Mouse (Mus musculus) lung, embryonic 16.5 days (tissue): ENCODE measurements around the gene Vamp5. TPM values are rescaled to one million over a fixed set of nuclear protein-coding genes. Genes with fewer than 3 reads are reported as not detected.

Experiments used
- ATAC-seq: fragments of 200-750 bp; cut with Nextera tagmentation; 2 replicates; pipeline ENCODE4 v1.8.0; 2017; ENCODE audit warnings: low read depth, mild to moderate bottlenecking, moderate library complexity
- H3K27ac ChIP-seq: fragments of 300-500 bp; sonication (generic); 2 replicates; pipeline ENCODE4 v1.5.1; 2014; ENCODE audit warnings: mild to moderate bottlenecking, control low read depth, low read length
- H3K27me3 ChIP-seq: fragments of 300-500 bp; sonication (generic); 2 replicates; pipeline ENCODE4 v1.6.1; 2014; ENCODE audit warnings: low read depth, low read length, mixed read lengths; ENCODE audit not compliant: control insufficient read depth, insufficient read depth
- H3K36me3 ChIP-seq: fragments of 300-500 bp; sonication (generic); 2 replicates; pipeline ENCODE4 v1.6.1; 2014; ENCODE audit warnings: low read length; ENCODE audit not compliant: control insufficient read depth, insufficient read depth
- H3K4me1 ChIP-seq: fragments of 300-500 bp; sonication (generic); replicated peaks from 2 replicates; pipeline ENCODE4 v1.6.1; 2014; ENCODE audit warnings: low read length, mixed read lengths; ENCODE audit not compliant: control insufficient read depth, insufficient read depth
- H3K4me2 ChIP-seq: fragments of 300-500 bp; sonication (generic); 2 replicates; pipeline ENCODE4 v1.6.1; 2014; ENCODE audit warnings: low read depth, low read length, control low read depth
- H3K4me3 ChIP-seq: fragments of 300-500 bp; sonication (generic); 2 replicates; pipeline ENCODE4 v1.5.1; 2014; ENCODE audit warnings: mild to moderate bottlenecking, low read length, control low read depth
- H3K9ac ChIP-seq: fragments of 300-500 bp; sonication (generic); 2 replicates; pipeline ENCODE4 v1.6.1; 2014; ENCODE audit warnings: low read length, control low read depth
- H3K9me3 ChIP-seq: fragments of 300-500 bp; sonication (generic); 2 replicates; pipeline ENCODE4 v1.6.1; 2016; ENCODE audit warnings: low read length; ENCODE audit not compliant: control insufficient read depth
- whole genome bisulfite sequencing: fragments of 180-500 bp; shearing (Covaris S2); extraction: QIAGEN DNeasy Blood & Tissue Kit; methylation state at CpG from one replicate; pipeline ENCODE4 v1.1.7; 2014; 5-methylcytosine and 5-hydroxymethylcytosine counted together
- polyA plus RNA-seq: library from polyadenylated mRNA; unstranded; fragments of >200 nt; fragmentation: Nextera tagmentation; extraction: Ambion mirVana; gene quantifications from 2 replicates; pipeline ENCODE4 v1.2.1, GENCODE M21; 2015

Vamp5 gene
- polyA plus RNA-seq, 1 experiment from 2014 or later: 43.0 TPM

DNA sequence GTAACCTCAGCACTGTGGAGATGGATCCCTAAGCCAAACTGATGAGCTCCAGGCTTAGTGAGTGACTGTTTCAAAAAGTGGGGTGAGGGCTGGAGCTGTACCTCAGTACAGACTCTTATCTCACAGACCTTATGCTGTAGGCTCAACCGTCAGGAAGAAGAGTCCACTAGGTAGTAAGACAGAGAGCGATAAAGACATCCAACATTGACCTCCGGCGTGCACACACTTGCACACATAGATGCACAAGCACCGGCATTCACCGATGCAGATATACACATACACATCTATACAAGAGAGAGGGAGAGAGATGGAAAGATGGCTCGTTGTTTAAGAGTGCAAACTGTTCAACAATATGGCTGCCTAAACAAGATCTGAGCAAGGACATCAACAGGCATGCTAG, 3.7 kb upstream of the Vamp5 start:
- H3K9ac ChIP-seq: no peak overlapping the region
- no peaks in the 10 kb centered on the region for H3K9me3 ChIP-seq
- no peaks in the 10 kb centered on the region for H3K27me3 ChIP-seq
- H3K27ac ChIP-seq: no peak overlapping the region
- H3K4me3 ChIP-seq: no peak overlapping the region
- no peak for ATAC-seq
- H3K4me2 ChIP-seq: no peak overlapping the region
- peaks cover 10% of the 10 kb centered on the region for H3K36me3 ChIP-seq
- WGBS: 91% methylated on average over 7 of the region's 7 CpGs
- H3K4me1 ChIP-seq: peaks cover 13% of the 10 kb centered on the region

DNA sequence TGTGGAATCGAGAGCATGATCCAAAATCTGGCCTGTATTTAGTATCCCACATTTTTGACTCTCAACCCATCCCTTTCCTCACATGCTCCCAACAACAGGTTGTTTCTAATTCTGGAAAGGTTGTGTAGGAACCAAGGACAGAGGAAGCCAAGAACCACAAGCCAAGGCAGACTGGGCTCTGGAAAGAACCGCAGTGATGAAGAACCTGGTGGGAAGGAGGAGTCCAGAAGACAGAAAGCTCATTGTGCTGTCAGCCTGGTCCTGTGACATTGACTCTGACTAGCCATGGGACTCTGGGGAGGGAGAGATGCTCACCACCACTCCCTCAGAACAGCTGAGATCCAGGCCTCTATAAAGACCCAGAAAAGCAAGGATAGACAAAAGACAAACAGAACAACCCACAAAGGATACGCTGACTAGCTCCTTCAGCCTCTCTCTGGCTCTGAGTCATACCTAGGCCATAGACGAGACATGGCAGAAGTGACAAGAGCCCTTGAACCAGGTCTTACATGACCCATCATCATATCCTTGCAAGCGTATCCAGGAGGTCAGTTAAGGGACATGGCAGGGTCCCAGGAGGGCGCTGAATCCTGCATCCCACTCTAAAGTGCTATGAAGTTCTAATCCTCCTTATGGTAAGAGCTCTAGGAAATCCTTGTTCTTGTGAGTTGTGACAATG, 3.0 kb upstream of the Vamp5 start:
- H3K36me3 ChIP-seq: peaks cover 10% of the 10 kb centered on the region
- peaks cover 6% of the 10 kb centered on the region for H3K4me1 ChIP-seq
- no peaks in the 10 kb centered on the region for H3K27me3 ChIP-seq
- no peak overlapping the region for H3K9ac ChIP-seq
- no peaks in the 10 kb centered on the region for H3K9me3 ChIP-seq
- no peak overlapping the region for H3K4me3 ChIP-seq
- whole genome bisulfite sequencing: 83% methylated on average over 6 of the region's 6 CpGs
- H3K4me2 ChIP-seq: no peak overlapping the region
- no peak for ATAC-seq
- no peak overlapping the region for H3K27ac ChIP-seq

DNA sequence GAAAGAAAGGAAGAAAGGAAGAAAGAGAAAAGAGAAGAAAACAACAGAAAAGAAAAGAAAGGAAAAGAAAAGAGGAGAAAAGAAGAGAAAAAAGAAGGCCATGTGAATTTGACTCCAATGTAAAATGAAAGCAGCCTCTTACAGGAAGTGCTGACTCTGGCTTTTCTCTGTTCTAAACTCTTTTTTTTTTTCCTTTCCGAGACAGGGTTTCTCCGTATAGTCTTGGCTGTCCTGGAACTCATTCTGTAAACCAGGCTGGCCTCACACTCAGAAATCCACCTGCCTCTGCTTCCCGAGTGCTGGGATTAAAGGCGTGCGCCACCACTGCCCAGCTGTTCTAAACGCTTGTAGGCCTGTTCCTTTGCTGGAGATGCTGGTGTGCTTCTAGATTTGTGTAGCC, 2.2 kb upstream of the Vamp5 start:
- Histone ChIP-seq H3K9ac (no peak overlapping the region), H3K4me3 (no peak overlapping the region), H3K4me1 (peaks cover 2% of the 10 kb centered on the region; the same call in 1 of the 2 replicates), H3K9me3 (no peaks in the 10 kb centered on the region), H3K27me3 (no peaks in the 10 kb centered on the region), H3K36me3 (peaks cover 8% of the 10 kb centered on the region), H3K27ac (no peak overlapping the region), H3K4me2 (no peak overlapping the region)
- WGBS: 71% methylated on average over 6 of the region's 6 CpGs
- no peak for ATAC-seq

DNA sequence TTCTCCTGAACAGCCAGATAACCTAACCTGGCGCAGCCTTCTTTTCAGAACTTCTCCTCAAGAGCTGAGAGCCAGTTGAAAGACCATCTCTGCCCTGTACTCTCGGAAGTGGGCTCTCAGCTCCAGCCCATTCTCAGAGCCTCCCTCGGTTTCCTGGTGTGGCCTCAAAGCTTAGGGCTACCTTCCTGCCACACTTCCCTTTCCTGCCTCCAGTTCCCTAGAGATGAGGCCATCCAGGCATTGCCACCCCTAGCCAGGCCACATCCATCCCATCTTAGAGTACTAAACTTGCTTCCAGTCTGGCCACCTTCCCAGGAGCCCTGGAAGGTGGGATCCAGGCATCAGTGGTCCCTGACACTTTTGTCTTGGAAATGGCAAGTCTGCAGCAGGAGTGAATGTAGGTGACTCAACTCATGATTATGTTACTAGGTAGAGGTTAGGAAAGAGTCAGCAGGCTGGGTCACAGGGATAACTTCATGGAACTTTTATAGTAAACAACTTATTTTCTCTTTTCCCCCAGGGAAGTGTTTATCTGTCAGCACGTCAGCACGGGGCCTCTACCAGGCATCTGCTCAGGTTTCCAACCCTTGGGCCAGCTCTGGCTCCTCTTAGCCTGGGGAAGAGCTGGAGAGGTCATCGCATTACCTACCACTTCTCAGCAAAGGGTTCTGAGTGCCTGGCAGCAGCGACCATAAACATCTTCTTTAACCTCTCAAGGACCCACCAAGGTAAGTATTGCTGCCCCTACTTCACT, 714 bp downstream of the Vamp5 start:
- 36% methylated on average over 7 of the region's 7 CpGs for WGBS
- Histone ChIP-seq H3K9me3 (no peaks in the 10 kb centered on the region), H3K4me2 (peak overlapping the region; percentile 70), H3K36me3 (no peaks in the 10 kb centered on the region), H3K9ac (peak overlapping the region; percentile 83), H3K27ac (peak overlapping the region; percentile 87), H3K4me1 (peaks cover 6% of the 10 kb centered on the region), H3K27me3 (no peaks in the 10 kb centered on the region), H3K4me3 (peak overlapping the region; percentile 70)
- peak; percentile 8 for ATAC-seq

DNA sequence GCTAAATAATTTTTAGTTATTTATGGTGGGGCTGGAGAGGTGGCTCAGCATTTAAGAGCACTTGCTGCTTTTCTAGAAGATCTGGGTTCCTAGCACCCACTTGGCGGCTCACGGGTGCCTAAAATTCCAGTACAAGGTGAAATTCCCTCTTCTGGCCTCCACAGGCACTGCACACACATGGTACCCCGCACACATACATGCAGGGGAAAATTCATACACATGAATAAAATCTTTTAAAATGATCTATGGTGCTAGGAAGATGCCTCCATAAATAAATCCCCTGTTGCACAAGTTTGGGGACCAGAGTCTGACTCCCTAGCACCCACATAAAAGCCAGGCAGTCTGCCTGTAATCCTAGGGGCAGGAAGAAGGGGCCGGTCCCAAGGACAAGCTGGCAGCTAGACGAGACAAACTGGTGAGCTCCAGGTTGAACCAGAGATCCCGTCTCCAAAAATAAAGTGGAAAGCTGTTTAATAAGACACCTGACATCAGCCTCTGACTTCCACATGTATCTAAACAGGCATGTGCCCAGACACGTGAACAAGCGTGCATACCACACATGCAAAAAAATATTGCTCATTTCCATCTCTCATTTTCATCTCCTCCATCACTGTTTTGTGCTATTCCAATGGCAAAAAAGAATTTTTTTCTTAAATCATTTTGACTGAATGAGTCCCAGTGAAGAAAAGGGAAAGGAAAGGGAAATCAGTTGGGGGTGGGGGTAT, 1.6 kb downstream of the Vamp5 start:
- Histone ChIP-seq H3K4me2 (peak overlapping the region; percentile 70), H3K4me3 (peak overlapping the region; percentile 70)

DNA sequence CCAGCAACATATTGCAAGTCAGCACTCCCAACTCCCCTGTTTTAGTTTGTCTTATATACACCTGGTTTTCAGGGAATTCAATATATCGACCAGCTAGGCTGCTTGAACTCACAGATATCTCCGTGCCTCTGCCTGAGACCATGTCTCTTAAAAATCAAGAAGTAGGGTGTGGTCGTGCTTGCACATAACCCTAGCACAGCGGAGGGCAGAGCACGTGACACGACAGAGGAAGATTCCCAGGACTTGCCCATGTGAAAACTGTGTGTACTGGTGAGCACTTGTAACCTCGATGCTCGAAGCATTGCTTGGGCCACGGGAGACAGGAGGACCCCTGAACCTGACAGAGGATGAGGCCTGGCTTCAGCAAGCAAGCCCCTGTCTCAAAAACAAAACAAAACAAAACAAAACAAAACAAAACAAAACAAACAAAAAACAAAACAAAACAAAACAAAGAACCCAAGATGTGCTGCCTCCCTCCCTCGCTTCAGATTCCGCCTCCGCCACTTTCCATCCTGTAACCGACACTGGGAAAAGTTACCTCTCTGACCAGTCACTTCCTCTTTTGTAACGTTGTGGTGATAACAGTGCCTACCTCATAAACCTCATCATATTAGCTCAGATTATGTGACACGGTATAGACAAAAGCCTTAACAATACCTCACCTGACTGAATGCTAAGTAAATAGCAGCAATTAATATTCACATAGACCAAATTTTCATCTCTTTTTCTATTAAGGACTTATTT, 5.3 kb downstream of the Vamp5 start:
- no peaks in the 10 kb centered on the region for H3K27me3 ChIP-seq
- no peak for ATAC-seq
- H3K4me1 ChIP-seq: peaks cover 34% of the 10 kb centered on the region
- H3K27ac ChIP-seq: peak overlapping the region; percentile 38; the same call in 1 of the 2 replicates
- no peak overlapping the region for H3K4me2 ChIP-seq
- H3K9me3 ChIP-seq: no peaks in the 10 kb centered on the region
- 67% methylated on average over 15 of the region's 15 CpGs for WGBS
- H3K4me3 ChIP-seq: no peak overlapping the region
- no peak overlapping the region for H3K9ac ChIP-seq
- H3K36me3 ChIP-seq: no peaks in the 10 kb centered on the region

More for the DNA sequence above, 1.6 kb downstream of the Vamp5 start:
- no peak overlapping the region; the same call in 1 of the 2 replicates for H3K27ac ChIP-seq
- no peak for ATAC-seq
- no peak overlapping the region; the same call in 1 of the 2 replicates for H3K9ac ChIP-seq
- H3K9me3 ChIP-seq: no peaks in the 10 kb centered on the region
- no peaks in the 10 kb centered on the region for H3K36me3 ChIP-seq
- H3K4me1 ChIP-seq: peaks cover 13% of the 10 kb centered on the region
- 88% methylated on average over 8 of the region's 8 CpGs for WGBS
- no peaks in the 10 kb centered on the region for H3K27me3 ChIP-seq

DNA sequence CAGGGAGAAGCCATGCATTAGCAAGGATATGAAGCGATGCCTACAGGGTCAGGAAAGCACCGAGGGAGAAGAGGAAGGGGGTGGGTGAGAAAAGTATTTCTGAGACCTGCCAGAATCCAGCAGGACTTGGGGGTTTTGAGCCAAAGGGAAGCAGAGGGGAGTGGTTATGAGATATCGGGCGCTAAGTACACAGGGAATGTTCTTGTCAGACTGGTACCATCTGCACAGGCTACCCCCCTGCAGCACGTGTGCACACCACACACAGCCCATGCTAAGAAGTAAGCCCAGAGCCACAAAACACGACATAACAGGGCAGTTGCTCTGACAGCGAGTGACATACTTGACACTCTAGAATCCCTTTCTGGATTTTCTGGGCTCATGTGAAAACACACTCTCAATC, 6.1 kb downstream of the Vamp5 start:
- WGBS: 35% methylated on average over 7 of the region's 7 CpGs
- Histone ChIP-seq H3K4me3 (no peak overlapping the region), H3K4me1 (peaks cover 33% of the 10 kb centered on the region), H3K27ac (peak overlapping the region; percentile 78), H3K36me3 (no peaks in the 10 kb centered on the region), H3K9me3 (no peaks in the 10 kb centered on the region), H3K9ac (no peak overlapping the region), H3K27me3 (no peaks in the 10 kb centered on the region), H3K4me2 (no peak overlapping the region; the same call in 1 of the 2 replicates)
- ATAC-seq: peak; percentile 50; the same call in 1 of the 2 replicates

DNA sequence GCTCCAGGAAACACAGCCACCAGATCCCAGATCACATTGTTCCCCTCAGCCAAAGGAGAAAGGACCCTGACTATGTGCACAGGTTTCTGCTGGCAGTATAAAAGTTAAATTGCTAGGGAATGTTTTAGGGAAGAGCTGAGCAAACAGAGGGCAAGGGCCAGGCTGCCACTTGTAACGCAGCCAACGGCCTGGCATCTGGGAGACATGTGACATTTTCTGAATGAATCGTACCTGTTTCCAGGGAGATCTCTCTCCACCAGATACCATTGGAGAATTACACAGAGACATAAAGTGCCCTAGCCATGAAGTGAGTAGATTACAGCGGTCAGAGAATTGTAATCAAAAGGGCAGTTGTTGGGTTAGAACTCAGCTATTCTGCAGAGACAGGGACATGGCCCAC, 7.1 kb downstream of the Vamp5 start:
- ATAC-seq: peak; percentile 53

More for the DNA sequence above, 7.1 kb downstream of the Vamp5 start:
- Histone ChIP-seq H3K9ac (no peak overlapping the region; the same call in 1 of the 2 replicates), H3K27me3 (no peaks in the 10 kb centered on the region), H3K9me3 (no peaks in the 10 kb centered on the region), H3K4me1 (peaks cover 33% of the 10 kb centered on the region), H3K27ac (peak overlapping the region; percentile 78), H3K4me2 (no peak overlapping the region), H3K4me3 (no peak overlapping the region), H3K36me3 (no peaks in the 10 kb centered on the region)
- WGBS: 56% methylated on average over 4 of the region's 4 CpGs
